Mouse (Mus musculus): ENCODE results near the gene Hoxc12. TPM values are rescaled to one million over a fixed set of nuclear protein-coding genes. Genes with fewer than 3 reads are reported as not detected.
A peak's percentile ranks its signal among the peaks of the same experiment; 100 is the strongest.

Gene Hoxc12
- total RNA-seq, 2 experiments from 2014 or later = not detected

- DNase-seq = no peak
- H3K4me3 ChIP-seq = peak within 1 kb of the TSS; percentile 59
- no peak for TF ChIP-seq CTCF (IDR thresholded peaks at IDR 0.05)
- intact Hi-C loops (cut with DNase I) = no loop called here
- no peak within 1 kb of the TSS for H3K27ac ChIP-seq
Measured at GRCm38 (mm10) chr15:102921053-102922011, 15.2 kb upstream of the Hoxc12 start, which contains the start of gene Hoxc13. Gene Hoxc13, plus strand, starts transcription at chr15:102921103.

GRCm38 (mm10) chr15:102922012-102922362, 14.6 kb upstream of the Hoxc12 start:
- no peak overlapping the region for H3K27ac ChIP-seq
- no peak for TF ChIP-seq CTCF (IDR thresholded peaks at IDR 0.05)
- intact Hi-C loops (cut with DNase I) = no loop called here
- no peak overlapping the region for H3K4me3 ChIP-seq
- DNase-seq = peak; percentile 55

GRCm38 (mm10) chr15:102922636-102923500, 13.7 kb upstream of the Hoxc12 start:
- Histone ChIP-seq H3K4me3 (no peak overlapping the region), H3K27ac (no peak overlapping the region)
- intact Hi-C loops (cut with DNase I) = no loop called here
- no peak for TF ChIP-seq CTCF (IDR thresholded peaks at IDR 0.05)
- no peak for DNase-seq

- no peak overlapping the region for H3K27ac ChIP-seq
- H3K4me3 ChIP-seq = no peak overlapping the region
- intact Hi-C loops (cut with DNase I) = no loop called here
- no peak for TF ChIP-seq CTCF (IDR thresholded peaks at IDR 0.05)
- DNase-seq = no peak
Measured at GRCm38 (mm10) chr15:102927032-102927645, 9.4 kb upstream of the Hoxc12 start.

- Histone ChIP-seq H3K4me3 (no peak overlapping the region), H3K27ac (no peak overlapping the region)
- intact Hi-C loops (cut with DNase I) = no loop called here
- no peak for TF ChIP-seq CTCF (IDR thresholded peaks at IDR 0.05)
- no peak for DNase-seq
Measured at GRCm38 (mm10) chr15:102931706-102932358, 4.7 kb upstream of the Hoxc12 start.

GRCm38 (mm10) chr15:102934438-102934837, 2.1 kb upstream of the Hoxc12 start:
- no peak for DNase-seq
- no peak for TF ChIP-seq CTCF (IDR thresholded peaks at IDR 0.05)
- H3K27ac ChIP-seq = no peak overlapping the region
- intact Hi-C loops (cut with DNase I) = no loop called here
- no peak overlapping the region for H3K4me3 ChIP-seq

GRCm38 (mm10) chr15:102934897-102935296, 1.7 kb upstream of the Hoxc12 start:
- H3K4me3 ChIP-seq = peak overlapping the region; percentile 54
- no peak for TF ChIP-seq CTCF (IDR thresholded peaks at IDR 0.05)
- peak; percentile 38 for DNase-seq
- intact Hi-C loops (cut with DNase I) = no loop called here
- H3K27ac ChIP-seq = no peak overlapping the region

- intact Hi-C loops (cut with DNase I) = no loop called here
- peak; percentile 24 for DNase-seq
- peak overlapping the region; percentile 50 for H3K4me3 ChIP-seq
- no peak for TF ChIP-seq CTCF (IDR thresholded peaks at IDR 0.05)
- no peak overlapping the region for H3K27ac ChIP-seq
Measured at GRCm38 (mm10) chr15:102937036-102937666, 594 bp downstream of the Hoxc12 start.

GRCm38 (mm10) chr15:102939256-102940155, 2.9 kb downstream of the Hoxc12 start:
- no peak for TF ChIP-seq CTCF (IDR thresholded peaks at IDR 0.05)
- peak overlapping the region; percentile 43 for H3K4me3 ChIP-seq
- peak; percentile 39 for DNase-seq
- no peak overlapping the region for H3K27ac ChIP-seq
- intact Hi-C loops (cut with DNase I) = loop anchor here (5.0 kb wide), 2 partner anchors 152 to 177 kb away; no protein-coding TSS in a partner anchor

GRCm38 (mm10) chr15:102942739-102943467, 6.3 kb downstream of the Hoxc12 start:
- intact Hi-C loops (cut with DNase I) = loop anchor here (5.0 kb wide), 2 partner anchors 156 to 181 kb away; no protein-coding TSS in a partner anchor
- H3K27ac ChIP-seq = peak overlapping the region; percentile 74
- TF ChIP-seq CTCF (IDR thresholded peaks at IDR 0.05) = peak; percentile 58
- peak overlapping the region; percentile 81 for H3K4me3 ChIP-seq
- DNase-seq = peak; percentile 82
